In the genomic region with DNA sequence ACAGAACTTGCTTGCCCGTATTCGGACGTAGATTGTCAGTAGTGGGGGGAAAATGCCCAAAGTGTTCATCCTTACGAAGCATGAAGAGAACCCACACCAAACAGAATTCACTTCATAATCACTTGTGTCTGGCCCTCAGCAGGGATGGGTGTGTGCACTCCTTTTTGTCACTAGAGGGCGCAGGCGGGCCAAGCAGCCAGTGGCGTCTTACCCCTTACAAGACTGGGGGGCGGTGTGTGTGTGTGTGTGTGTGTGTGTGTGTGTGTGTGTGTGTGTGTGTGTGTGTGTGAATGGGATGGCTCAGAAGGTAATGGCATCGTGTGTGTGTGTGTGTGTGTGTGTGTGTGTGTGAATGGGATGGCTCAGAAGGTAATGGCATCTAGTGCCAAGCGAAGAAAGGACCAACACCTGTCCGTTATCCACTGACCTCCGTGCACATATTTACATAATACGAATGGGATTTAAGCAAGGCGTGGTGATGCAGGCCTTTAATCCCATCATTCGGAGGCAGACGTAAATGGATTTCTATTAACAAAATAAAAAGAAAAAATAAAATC, we compare ENCODE assay signal across 8 mouse cellular contexts. TPM values are rescaled to one million over a fixed set of nuclear protein-coding genes. Genes with fewer than 3 reads are reported as not detected.
DNase-seq lines count a peak whose midpoint lies in the region; ATAC-seq and TF ChIP-seq lines count a peak whose summit lies in the region.

A gene (plus strand): TSS at position 252 of the 557 bp plus-strand sequence.

- TF ChIP-seq CTCF in heart, adult 2 months (IDR thresholded peaks at IDR 0.05): peak; percentile 73
- peak; percentile 77 for TF ChIP-seq CTCF in kidney, adult 2 months (conservative IDR thresholded peaks at IDR 0.05; ENCODE audit: insufficient read depth, insufficient read length, low read depth, low read length)

- no peak for TF ChIP-seq POLR2A in heart, adult 2 months (IDR thresholded peaks at IDR 0.05; ENCODE audit: insufficient read depth, low read depth, low read length)
- no peak for TF ChIP-seq POLR2A in kidney, adult 2 months (IDR thresholded peaks at IDR 0.05; ENCODE audit: low read depth, low read length)

- H3K36me3 ChIP-seq in embryonic facial prominence, embryonic 13.5 days: peaks cover 29% of the 10 kb centered on the region
- H3K36me3 ChIP-seq in heart, adult 2 months (ENCODE audit: control insufficient read depth, insufficient read depth, low read length): no peaks in the 10 kb centered on the region
- no peaks in the 10 kb centered on the region for H3K36me3 ChIP-seq in kidney, adult 2 months (ENCODE audit: control insufficient read depth, insufficient read depth, low read length)
- H3K36me3 ChIP-seq in limb, embryonic 11.5 days (ENCODE audit: control insufficient read depth, insufficient read depth, low read length): no peaks in the 10 kb centered on the region
- peaks cover 31% of the 10 kb centered on the region for H3K36me3 ChIP-seq in midbrain, embryonic 13.5 days

- H3K27ac ChIP-seq in embryonic facial prominence, embryonic 13.5 days: no peak within 1 kb of the TSS
- peak within 1 kb of the TSS; percentile 84 for H3K27ac ChIP-seq in heart, adult 2 months
- H3K27ac ChIP-seq in kidney, adult 2 months (ENCODE audit: insufficient read depth, low read depth, low read length): peak within 1 kb of the TSS; percentile 57; the same call in 1 of the 2 replicates
- no peak within 1 kb of the TSS for H3K27ac ChIP-seq in limb, embryonic 11.5 days (replicated peaks; ENCODE audit: low read depth, low read length)
- peak within 1 kb of the TSS; percentile 88 for H3K27ac ChIP-seq in midbrain, embryonic 13.5 days

- peak; percentile 88 for DNase-seq in 416B (ENCODE audit: low read depth)
- peak; percentile 37 to 56 for DNase-seq in adrenal gland, postnatal 4 days (ENCODE audit: low spot score in 2 of 2)
- peak; percentile 77 to 81 for DNase-seq in heart, adult 2 months
- peak; percentile 87 for DNase-seq in kidney, adult 2 months
- DNase-seq in limb, embryonic 11.5 days (ENCODE audit: low spot score): peak; percentile 86
- peak; percentile 55 for DNase-seq in spleen, adult 12 weeks (ENCODE audit: low spot score)

- H3K9ac ChIP-seq in embryonic facial prominence, embryonic 13.5 days: peak within 1 kb of the TSS; percentile 78
- H3K9ac ChIP-seq in heart, adult 2 months (ENCODE audit: low read depth, low read length): peak within 1 kb of the TSS; percentile 68
- H3K9ac ChIP-seq in limb, embryonic 11.5 days (ENCODE audit: low read length): peak within 1 kb of the TSS; percentile 59
- peak within 1 kb of the TSS; percentile 83 for H3K9ac ChIP-seq in midbrain, embryonic 13.5 days (replicated peaks)

- 3% methylated on average over 14 of the region's 16 CpGs for WGBS in embryonic facial prominence, embryonic 13.5 days
- WGBS in heart, adult 2 months: 3% methylated on average over 16 of the region's 16 CpGs
- WGBS in kidney, adult 2 months: 2% methylated on average over 16 of the region's 16 CpGs
- WGBS in limb, embryonic 11.5 days: 3% methylated on average over 16 of the region's 16 CpGs
- WGBS in midbrain, embryonic 13.5 days: 1% methylated on average over 16 of the region's 16 CpGs

- peak; percentile 86 for ATAC-seq in embryonic facial prominence, embryonic 13.5 days (ENCODE audit: insufficient number of reproducible peaks, insufficient read depth, low FRiP score, low TSS enrichment, low read depth)
- ATAC-seq in limb, embryonic 11.5 days (ENCODE audit: insufficient number of reproducible peaks, low FRiP score, low TSS enrichment, low read depth): peak; percentile 76
- peak; percentile 84 for ATAC-seq in midbrain, embryonic 13.5 days

- intact Hi-C loops in heart, adult 2 months (cut with DNase I): loop anchor here (1.0 to 2.0 kb wide), 2 partner anchors 27 to 256 kb away; a partner anchor contains a TSS

- H3K4me2 ChIP-seq in embryonic facial prominence, embryonic 13.5 days: peak within 1 kb of the TSS; percentile 82
- peak within 1 kb of the TSS; percentile 45 for H3K4me2 ChIP-seq in limb, embryonic 11.5 days (ENCODE audit: low read depth, severe bottlenecking)
- peak within 1 kb of the TSS; percentile 79 for H3K4me2 ChIP-seq in midbrain, embryonic 13.5 days (replicated peaks)

- H3K27me3 ChIP-seq in embryonic facial prominence, embryonic 13.5 days: no peaks in the 10 kb centered on the region
- H3K27me3 ChIP-seq in heart, adult 2 months (ENCODE audit: control insufficient read depth, insufficient read depth, low read length): no peaks in the 10 kb centered on the region
- no peaks in the 10 kb centered on the region for H3K27me3 ChIP-seq in kidney, adult 2 months (replicated peaks; ENCODE audit: control insufficient read depth, insufficient read depth, low read length)
- no peaks in the 10 kb centered on the region for H3K27me3 ChIP-seq in limb, embryonic 11.5 days (ENCODE audit: control insufficient read depth, insufficient read depth, low read length)
- H3K27me3 ChIP-seq in midbrain, embryonic 13.5 days: no peaks in the 10 kb centered on the region

- peak within 1 kb of the TSS; percentile 80 for H3K4me3 ChIP-seq in embryonic facial prominence, embryonic 13.5 days
- peak within 1 kb of the TSS; percentile 68 for H3K4me3 ChIP-seq in heart, adult 2 months
- peak within 1 kb of the TSS; percentile 96 for H3K4me3 ChIP-seq in kidney, adult 2 months (ENCODE audit: insufficient read depth, low read depth, low read length)
- H3K4me3 ChIP-seq in limb, embryonic 11.5 days (ENCODE audit: low read depth, low read length): peak within 1 kb of the TSS; percentile 59
- peak within 1 kb of the TSS; percentile 81 for H3K4me3 ChIP-seq in midbrain, embryonic 13.5 days (replicated peaks)

- 0 out of 2 replicates have a peak, but pooled peaks have one; percentile 22 for TF ChIP-seq EP300 in heart, adult 2 months (IDR thresholded peaks at IDR 0.05; ENCODE audit: insufficient read depth, low read depth, low read length)

- H3K79me2 ChIP-seq in heart, adult 2 months (replicated peaks; ENCODE audit: control insufficient read depth, insufficient read depth, low read length): no peaks in the 10 kb centered on the region

- H3K9me3 ChIP-seq in embryonic facial prominence, embryonic 13.5 days: no peaks in the 10 kb centered on the region
- no peaks in the 10 kb centered on the region for H3K9me3 ChIP-seq in limb, embryonic 11.5 days (ENCODE audit: control insufficient read depth, low read length)
- H3K9me3 ChIP-seq in midbrain, embryonic 13.5 days: no peaks in the 10 kb centered on the region

- peaks cover 10% of the 10 kb centered on the region for H3K4me1 ChIP-seq in embryonic facial prominence, embryonic 13.5 days
- peaks cover 6% of the 10 kb centered on the region for H3K4me1 ChIP-seq in heart, adult 2 months (ENCODE audit: control insufficient read depth, insufficient read depth, low read length)
- H3K4me1 ChIP-seq in kidney, adult 2 months (ENCODE audit: control insufficient read depth, insufficient read depth, low read length): peaks cover 6% of the 10 kb centered on the region; the same call in 1 of the 2 replicates
- 0 out of 2 replicates have a peak, but pooled peaks cover 7% of the 10 kb centered on the region for H3K4me1 ChIP-seq in limb, embryonic 11.5 days (ENCODE audit: control insufficient read depth, insufficient read depth, low read length)
- H3K4me1 ChIP-seq in midbrain, embryonic 13.5 days (replicated peaks): peaks cover 20% of the 10 kb centered on the region

RNA-seq across cellular contexts. Expression of the gene that starts here (rescaled TPM):
- total RNA-seq in adrenal gland, postnatal 4 days (2021): 10 to 100 TPM; 71.2 to 75.3 TPM
- polyA plus RNA-seq in embryonic facial prominence, embryonic 13.5 days (2015; fragmentation: Nextera tagmentation; extraction: Ambion mirVana): 62.6 and 71.9 TPM in 2 replicates
- 10 to 100 TPM; 21.0 to 21.7 TPM for total RNA-seq in heart, adult 2 months (2021)
- polyA plus RNA-seq in heart, adult 2 months (2012; rRNA removed): 26.5 and 30.2 TPM in 2 replicates
- 52.4 and 58.3 TPM in 2 replicates for polyA plus RNA-seq in kidney, adult 2 months (2012; rRNA removed)
- 66.2 and 69.8 TPM in 2 replicates for polyA plus RNA-seq in limb, embryonic 11.5 days (2014; fragmentation: Nextera tagmentation; extraction: Ambion mirVana)
- 94.0 and 97.5 TPM in 2 replicates for polyA plus RNA-seq in midbrain, embryonic 13.5 days (2015; fragmentation: Nextera tagmentation; extraction: Ambion mirVana)

Comparison
In these comparisons a context has a peak if more than half of its experiments do, and no peak if none do; other contexts are left out.
1. H3K27ac ChIP-seq: peak in heart, adult 2 months (single experiment), kidney, adult 2 months (single experiment) and midbrain, embryonic 13.5 days (single experiment); none in embryonic facial prominence, embryonic 13.5 days (single experiment) and limb, embryonic 11.5 days (single experiment).
2. Peak in every context shown above with its lines, with median percentiles within 50 percentile points of each other: DNase-seq, ATAC-seq, H3K4me2 ChIP-seq, H3K4me3 ChIP-seq and H3K9ac ChIP-seq.